Mouse (Mus musculus): ENCODE measurements around the gene Mvb12b.

Gene Mvb12b

GRCm38 (mm10) chr2:33853011-33853976 lies 34.5 kb downstream of the Mvb12b start:
- ATAC-seq (ENCODE audit: low TSS enrichment), result no peak

- no peak for ATAC-seq (ENCODE audit: low TSS enrichment)
Measured at GRCm38 (mm10) chr2:33847196-33847834, 40.4 kb downstream of the Mvb12b start.

GRCm38 (mm10) chr2:33846635-33847034 lies 41.1 kb downstream of the Mvb12b start:
- ATAC-seq (ENCODE audit: low TSS enrichment), result no peak

- ATAC-seq (ENCODE audit: low TSS enrichment), result no peak
Measured at GRCm38 (mm10) chr2:33843642-33844041, 44.1 kb downstream of the Mvb12b start.

GRCm38 (mm10) chr2:33842983-33843577 lies 44.7 kb downstream of the Mvb12b start:
- no peak for ATAC-seq (ENCODE audit: low TSS enrichment)

GRCm38 (mm10) chr2:33841980-33842379 lies 45.8 kb downstream of the Mvb12b start:
- no peak for ATAC-seq (ENCODE audit: low TSS enrichment)

GRCm38 (mm10) chr2:33840483-33840882 lies 47.3 kb downstream of the Mvb12b start:
- no peak for ATAC-seq (ENCODE audit: low TSS enrichment)

GRCm38 (mm10) chr2:33839252-33839651 lies 48.5 kb downstream of the Mvb12b start:
- ATAC-seq (ENCODE audit: low TSS enrichment), result no peak

GRCm38 (mm10) chr2:33837297-33837696 lies 50.4 kb downstream of the Mvb12b start:
- ATAC-seq (ENCODE audit: low TSS enrichment), result no peak

GRCm38 (mm10) chr2:33836660-33837213 lies 51.0 kb downstream of the Mvb12b start:
- no peak for ATAC-seq (ENCODE audit: low TSS enrichment)

GRCm38 (mm10) chr2:33835038-33835437 lies 52.7 kb downstream of the Mvb12b start:
- ATAC-seq (ENCODE audit: low TSS enrichment), result peak; percentile 83

GRCm38 (mm10) chr2:33833902-33834301 lies 53.8 kb downstream of the Mvb12b start:
- no peak for ATAC-seq (ENCODE audit: low TSS enrichment)

- ATAC-seq (ENCODE audit: low TSS enrichment), result no peak
Measured at GRCm38 (mm10) chr2:33829870-33830269, 57.9 kb downstream of the Mvb12b start.

GRCm38 (mm10) chr2:33826777-33827176 lies 61.0 kb downstream of the Mvb12b start:
- ATAC-seq (ENCODE audit: low TSS enrichment), result no peak

GRCm38 (mm10) chr2:33824935-33825514 lies 62.7 kb downstream of the Mvb12b start:
- ATAC-seq (ENCODE audit: low TSS enrichment), result no peak

- peak; percentile 84 for ATAC-seq (ENCODE audit: low TSS enrichment)
Measured at GRCm38 (mm10) chr2:33821677-33822607, 65.8 kb downstream of the Mvb12b start.

- ATAC-seq (ENCODE audit: low TSS enrichment), result no peak
Measured at GRCm38 (mm10) chr2:33820450-33820849, 67.3 kb downstream of the Mvb12b start.

- no peak for ATAC-seq (ENCODE audit: low TSS enrichment)
Measured at GRCm38 (mm10) chr2:33820037-33820436, 67.7 kb downstream of the Mvb12b start.

GRCm38 (mm10) chr2:33818385-33818784 lies 69.4 kb downstream of the Mvb12b start:
- no peak for ATAC-seq (ENCODE audit: low TSS enrichment)

- ATAC-seq (ENCODE audit: low TSS enrichment), result no peak
Measured at GRCm38 (mm10) chr2:33817663-33818346, 69.9 kb downstream of the Mvb12b start.

Measured in frontal cortex, adult (tissue).